Mouse (Mus musculus) limb, embryonic 12.5 days (tissue): ENCODE data around the gene Srbd1. TPM values are rescaled to one million over a fixed set of nuclear protein-coding genes. Genes with fewer than 3 reads are reported as not detected.

Source experiments
- ATAC-seq: fragments of 200-750 bp; cut with Nextera tagmentation; 2 replicates; pipeline ENCODE4 v1.8.0; 2017; ENCODE audit warnings: low read depth, moderate TSS enrichment; ENCODE audit not compliant: insufficient number of reproducible peaks, insufficient read depth, low FRiP score, low TSS enrichment
- H3K27ac ChIP-seq: fragments of 300-500 bp; sonication (generic); 2 replicates; pipeline ENCODE4 v1.5.1; 2016; ENCODE audit warnings: mild to moderate bottlenecking, moderate library complexity
- H3K27me3 ChIP-seq: fragments of 300-500 bp; sonication (generic); 2 replicates; pipeline ENCODE4 v1.6.1; 2016; ENCODE audit warnings: mild to moderate bottlenecking, moderate library complexity
- H3K36me3 ChIP-seq: fragments of 300-500 bp; sonication (generic); 2 replicates; pipeline ENCODE4 v1.6.1; 2016; ENCODE audit warnings: mild to moderate bottlenecking, moderate library complexity
- H3K4me1 ChIP-seq: fragments of 300-500 bp; sonication (generic); replicated peaks from 2 replicates; pipeline ENCODE4 v1.6.1; 2016
- H3K4me2 ChIP-seq: fragments of 300-500 bp; sonication (generic); 2 replicates; pipeline ENCODE4 v1.6.1; 2016; ENCODE audit warnings: mild to moderate bottlenecking, moderate library complexity
- H3K4me3 ChIP-seq: fragments of 300-500 bp; sonication (generic); replicated peaks from 2 replicates; pipeline ENCODE4 v1.5.1; 2016; ENCODE audit warnings: mild to moderate bottlenecking
- H3K9ac ChIP-seq: fragments of 300-500 bp; sonication (generic); replicated peaks from 2 replicates; pipeline ENCODE4 v1.6.1; 2016; ENCODE audit warnings: mild to moderate bottlenecking, moderate library complexity
- H3K9me3 ChIP-seq: fragments of 300-500 bp; sonication (generic); 2 replicates; pipeline ENCODE4 v1.6.1; 2016; ENCODE audit warnings: mild to moderate bottlenecking, moderate library complexity
- WGBS: fragments of 180-500 bp; shearing (Covaris S2); methylation state at CpG from one replicate; pipeline ENCODE4 v1.1.7; 2016; 5-methylcytosine and 5-hydroxymethylcytosine counted together
- polyA plus RNA-seq: library from polyadenylated mRNA; unstranded; fragments of >200 nt; fragmentation: Nextera tagmentation; extraction: Ambion mirVana; gene quantifications from 2 replicates; pipeline ENCODE4 v1.2.1, GENCODE M21; 2016

The Srbd1 gene
- polyA plus RNA-seq, 1 experiment from 2014 or later = 26.5 TPM

DNA sequence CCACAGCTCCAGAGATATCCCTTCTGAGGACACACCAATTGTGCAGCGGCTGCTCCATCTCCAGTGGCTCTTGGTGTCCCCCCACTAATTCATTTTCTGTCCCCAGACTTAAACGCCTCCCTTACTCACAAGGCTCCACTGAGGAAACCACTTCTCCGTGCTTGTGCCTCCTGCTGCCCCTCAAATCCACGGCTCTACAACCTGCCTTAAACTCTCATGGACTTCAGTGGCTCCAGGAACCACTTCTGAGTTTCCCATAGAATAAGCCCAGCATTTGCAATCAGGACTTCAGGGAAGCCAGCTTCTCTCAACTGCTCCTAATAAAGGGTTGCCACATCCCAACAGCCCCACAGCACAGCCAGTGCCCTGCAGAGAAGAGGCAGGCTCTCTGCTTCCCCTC is 200.2 kb downstream of the Srbd1 start:
- Histone ChIP-seq H3K27me3 (peaks cover 44% of the 10 kb centered on the region), H3K9ac (no peak overlapping the region)
- WGBS = 88% methylated on average over 4 of the region's 4 CpGs

DNA sequence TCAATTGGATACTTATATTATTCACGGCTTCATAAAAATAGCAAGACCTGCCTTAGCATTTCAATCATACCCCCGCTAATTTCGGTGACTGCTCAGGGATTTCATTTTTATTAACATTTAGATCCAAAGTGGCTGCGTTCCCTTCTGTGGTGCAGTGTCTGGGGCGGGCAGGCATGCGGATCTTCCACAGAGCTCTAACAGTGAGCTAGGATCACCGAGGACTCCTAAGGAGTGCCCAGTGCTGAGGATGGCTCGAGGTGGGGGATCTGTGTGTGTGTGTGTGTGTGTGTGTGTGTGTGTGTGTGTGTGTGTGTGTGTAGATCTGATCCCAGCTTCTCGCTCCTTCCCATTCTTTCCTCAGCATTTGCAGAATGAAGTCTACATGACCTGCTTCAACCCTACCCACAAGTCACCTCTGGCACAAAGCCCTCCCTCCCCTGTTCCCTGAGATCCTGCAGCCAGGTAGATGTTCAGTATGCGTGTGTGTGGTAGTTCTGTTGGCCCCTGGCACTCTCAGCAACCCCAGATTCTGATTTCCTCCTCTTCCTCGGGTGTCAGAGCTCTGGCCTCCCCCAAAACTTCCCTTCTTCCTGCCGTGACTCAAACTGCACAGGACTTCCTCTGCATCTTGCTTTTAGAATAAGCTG is 200.9 kb downstream of the Srbd1 start:
- Histone ChIP-seq H3K9ac (no peak overlapping the region), H3K9me3 (no peaks in the 10 kb centered on the region), H3K4me1 (peaks cover 44% of the 10 kb centered on the region), H3K4me2 (no peak overlapping the region), H3K36me3 (no peaks in the 10 kb centered on the region), H3K4me3 (no peak overlapping the region), H3K27ac (no peak overlapping the region), H3K27me3 (peaks cover 45% of the 10 kb centered on the region)
- whole genome bisulfite sequencing = 68% methylated on average over 12 of the region's 12 CpGs
- no peak for ATAC-seq

More for the DNA sequence above, 200.2 kb downstream of the Srbd1 start:
- H3K4me2 ChIP-seq = no peak overlapping the region
- ATAC-seq = no peak
- no peaks in the 10 kb centered on the region for H3K9me3 ChIP-seq
- no peaks in the 10 kb centered on the region for H3K36me3 ChIP-seq
- peaks cover 49% of the 10 kb centered on the region for H3K4me1 ChIP-seq
- no peak overlapping the region for H3K27ac ChIP-seq
- H3K4me3 ChIP-seq = no peak overlapping the region

DNA sequence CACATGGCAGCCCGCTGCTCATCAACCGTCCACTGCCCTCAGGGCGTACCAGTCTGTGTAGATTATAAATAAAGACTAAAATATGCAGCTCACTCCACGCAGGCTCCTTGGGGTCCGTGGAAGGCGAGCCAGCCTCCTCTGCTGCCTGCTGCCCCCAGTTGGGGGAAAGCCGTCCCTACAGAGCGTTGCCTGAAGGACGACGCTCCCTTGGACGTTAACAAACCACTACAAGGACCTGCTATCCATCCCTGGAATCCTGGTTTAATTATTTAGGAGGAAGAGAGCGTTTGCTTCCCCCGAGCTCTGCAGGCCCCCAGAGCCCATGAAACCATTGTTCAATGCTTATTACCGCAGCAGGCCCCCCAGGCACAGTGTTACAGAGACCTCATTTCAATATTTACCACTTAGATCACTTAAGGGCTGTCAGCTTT is 201.4 kb downstream of the Srbd1 start:
- no peak overlapping the region; the same call in 1 of the 2 replicates for H3K4me2 ChIP-seq
- H3K9me3 ChIP-seq = no peaks in the 10 kb centered on the region
- H3K9ac ChIP-seq = no peak overlapping the region
- no peak overlapping the region for H3K27ac ChIP-seq
- no peaks in the 10 kb centered on the region for H3K36me3 ChIP-seq
- 39% methylated on average over 14 of the region's 14 CpGs for WGBS
- peaks cover 47% of the 10 kb centered on the region for H3K27me3 ChIP-seq
- peaks cover 42% of the 10 kb centered on the region for H3K4me1 ChIP-seq
- no peak for ATAC-seq
- H3K4me3 ChIP-seq = no peak overlapping the region

DNA sequence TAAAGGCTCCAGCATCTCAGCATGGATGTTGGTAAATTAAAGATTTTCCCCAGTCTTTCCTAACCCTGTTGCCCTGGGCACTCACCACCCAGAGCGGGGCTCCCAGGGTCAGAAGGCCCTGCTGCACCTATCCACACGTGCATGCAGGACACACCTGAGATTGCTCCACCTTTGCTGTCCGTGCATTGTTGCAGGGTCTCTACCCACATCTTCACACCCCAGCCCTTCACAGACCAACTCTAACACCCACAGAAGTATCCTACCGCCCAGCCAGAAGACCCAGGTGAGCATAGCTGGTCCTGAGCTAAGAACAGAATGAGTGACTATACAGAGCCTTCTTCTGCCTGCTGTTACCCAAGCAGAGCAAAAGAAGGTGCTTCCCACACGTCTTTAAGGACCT is 201.9 kb downstream of the Srbd1 start:
- 81% methylated on average over 5 of the region's 5 CpGs for WGBS

DNA sequence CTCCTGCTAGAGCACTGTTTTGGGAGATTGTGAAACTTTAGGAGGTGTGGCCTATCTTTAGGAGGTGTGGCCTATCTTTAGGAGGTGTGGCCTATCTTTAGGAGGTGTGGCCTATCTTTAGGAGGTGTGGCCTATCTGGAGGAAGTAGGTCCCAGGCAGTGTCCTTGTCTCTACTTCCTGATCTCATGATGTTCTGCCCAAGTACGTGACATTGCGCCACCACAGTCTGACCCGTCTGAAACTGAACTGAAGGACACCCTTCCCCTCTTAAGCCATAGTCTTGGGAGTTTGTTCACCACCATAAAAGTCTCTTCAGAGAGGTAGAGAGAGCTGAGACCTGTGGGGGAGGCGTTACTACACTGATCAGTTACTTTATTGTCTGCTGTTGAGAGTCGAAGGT is 202.9 kb downstream of the Srbd1 start:
- peaks cover 41% of the 10 kb centered on the region for H3K27me3 ChIP-seq
- H3K4me1 ChIP-seq = peaks cover 43% of the 10 kb centered on the region
- H3K36me3 ChIP-seq = no peaks in the 10 kb centered on the region
- H3K9ac ChIP-seq = no peak overlapping the region
- H3K4me3 ChIP-seq = no peak overlapping the region
- H3K27ac ChIP-seq = peak overlapping the region; percentile 81
- peaks cover 2% of the 10 kb centered on the region; the same call in 1 of the 2 replicates for H3K9me3 ChIP-seq
- 92% methylated on average over 5 of the region's 5 CpGs for WGBS
- 0 out of 2 replicates have a peak, but pooled peaks have one; percentile 14 for ATAC-seq
- no peak overlapping the region for H3K4me2 ChIP-seq

More for the DNA sequence above, 201.9 kb downstream of the Srbd1 start:
- ATAC-seq = no peak
- Histone ChIP-seq H3K27ac (no peak overlapping the region), H3K4me2 (no peak overlapping the region), H3K9me3 (no peaks in the 10 kb centered on the region), H3K4me1 (peaks cover 43% of the 10 kb centered on the region), H3K36me3 (no peaks in the 10 kb centered on the region), H3K27me3 (peaks cover 45% of the 10 kb centered on the region), H3K4me3 (no peak overlapping the region), H3K9ac (no peak overlapping the region)

DNA sequence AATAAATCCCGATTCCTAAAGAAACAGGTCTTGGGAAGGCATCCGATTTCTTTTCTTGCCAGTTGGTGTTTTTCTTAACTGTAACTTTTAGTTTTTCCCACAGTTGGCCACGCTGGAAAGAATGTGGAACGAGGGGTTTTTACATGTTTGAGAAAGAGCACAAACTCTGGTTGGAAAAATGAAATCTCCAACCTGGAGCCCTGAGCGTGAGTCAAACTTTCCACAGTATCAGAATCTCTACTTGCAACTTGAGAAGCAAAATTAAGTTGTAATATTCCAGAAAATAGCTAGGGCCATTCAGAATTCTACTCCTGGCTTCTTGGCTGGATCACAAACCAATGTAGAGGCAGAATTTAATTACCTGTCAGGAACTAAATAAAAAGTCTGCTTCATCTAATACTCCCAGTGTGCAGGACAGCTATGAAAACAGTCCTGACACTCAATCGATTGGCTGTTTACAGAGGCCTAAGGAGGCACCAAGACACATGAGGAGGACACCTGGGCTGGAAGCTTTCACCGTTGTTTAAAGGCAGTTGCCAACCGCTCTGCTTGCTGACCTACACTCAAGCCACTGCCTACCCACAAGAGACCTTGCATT is 203.7 kb downstream of the Srbd1 start:
- no peaks in the 10 kb centered on the region for H3K36me3 ChIP-seq
- 46% methylated on average over 8 of the region's 8 CpGs for WGBS
- ATAC-seq = 0 out of 2 replicates have a peak, but pooled peaks have one; percentile 49
- peaks cover 39% of the 10 kb centered on the region for H3K27me3 ChIP-seq
- peaks cover 43% of the 10 kb centered on the region for H3K4me1 ChIP-seq
- no peak overlapping the region for H3K4me3 ChIP-seq
- H3K27ac ChIP-seq = peak overlapping the region; percentile 81
- no peak overlapping the region for H3K4me2 ChIP-seq
- H3K9me3 ChIP-seq = peaks cover 6% of the 10 kb centered on the region; the same call in 1 of the 2 replicates
- H3K9ac ChIP-seq = no peak overlapping the region

DNA sequence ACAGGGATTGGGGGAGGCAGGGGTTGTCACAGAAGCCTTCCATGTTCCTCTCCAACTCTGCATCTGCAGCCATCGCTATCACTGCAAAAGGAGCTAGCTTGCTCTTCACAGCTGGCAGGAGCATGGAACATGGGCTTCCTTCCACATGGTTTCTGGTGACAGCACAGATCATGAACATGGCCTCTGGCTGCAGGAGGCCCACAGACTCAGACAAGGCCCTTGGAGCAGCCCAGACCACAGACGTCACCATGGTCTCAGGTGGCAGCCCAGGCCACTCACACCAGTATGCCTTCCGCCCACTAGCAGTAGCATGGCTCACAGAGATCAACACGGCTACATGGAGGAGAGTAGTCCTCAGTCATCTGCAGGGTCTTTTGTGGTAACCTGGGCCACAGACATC is 207.8 kb downstream of the Srbd1 start:
- Histone ChIP-seq H3K9ac (no peak overlapping the region), H3K4me2 (no peak overlapping the region), H3K27ac (no peak overlapping the region), H3K4me1 (peaks cover 54% of the 10 kb centered on the region), H3K27me3 (peaks cover 21% of the 10 kb centered on the region), H3K4me3 (no peak overlapping the region), H3K9me3 (peaks cover 6% of the 10 kb centered on the region; the same call in 1 of the 2 replicates), H3K36me3 (no peaks in the 10 kb centered on the region)
- ATAC-seq = no peak
- WGBS = 93% methylated on average over 4 of the region's 4 CpGs

DNA sequence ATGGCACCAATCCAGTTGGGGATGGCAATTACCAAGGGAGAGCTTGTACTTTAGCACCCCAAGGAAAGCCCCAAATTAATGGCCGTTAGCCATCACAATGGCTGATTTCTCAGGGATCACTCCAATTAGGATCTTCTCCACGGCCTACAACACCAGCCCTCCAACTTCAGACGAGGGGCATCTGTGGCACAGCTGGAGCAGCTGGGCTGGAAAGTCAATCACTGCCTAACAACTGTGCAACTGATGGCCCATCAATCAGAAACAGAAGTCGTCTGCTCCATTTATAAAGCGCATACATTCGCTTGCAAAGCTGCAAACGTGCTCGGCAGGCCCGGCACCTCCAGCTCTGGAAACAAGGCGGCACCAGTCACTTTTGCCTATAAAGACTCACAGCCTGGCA is 209.7 kb downstream of the Srbd1 start:
- peaks cover 28% of the 10 kb centered on the region for H3K27me3 ChIP-seq
- peaks cover 56% of the 10 kb centered on the region for H3K4me1 ChIP-seq
- peaks cover 6% of the 10 kb centered on the region; the same call in 1 of the 2 replicates for H3K9me3 ChIP-seq
- 14% methylated on average over 10 of the region's 10 CpGs for WGBS
- ATAC-seq = no peak
- no peaks in the 10 kb centered on the region for H3K36me3 ChIP-seq
- H3K27ac ChIP-seq = peak overlapping the region; percentile 76
- no peak overlapping the region for H3K9ac ChIP-seq
- no peak overlapping the region for H3K4me3 ChIP-seq
- H3K4me2 ChIP-seq = no peak overlapping the region

Other genes with a start within 250 kb of the Srbd1 start
- 5.5 and 7.7 TPM in 2 replicates for gene Prkce, start 22.6 kb upstream of the Srbd1 start, polyA plus RNA-seq